Mouse (Mus musculus) brown adipose tissue, adult 24 weeks (tissue): ENCODE measurements around the gene Rcn1. TPM values are rescaled to one million over a fixed set of nuclear protein-coding genes. Genes with fewer than 3 reads are reported as not detected.

Experiments used
- H3K27ac ChIP-seq: fragments of 200-500 bp; replicated peaks from 2 replicates; pipeline ENCODE4 v1.5.1; 2012; ENCODE audit warnings: low read depth, mild to moderate bottlenecking, low read length
- H3K4me1 ChIP-seq: fragments of 200-500 bp; 2 replicates; pipeline ENCODE4 v1.6.1; 2012; ENCODE audit warnings: low read length, mixed read lengths; ENCODE audit not compliant: control insufficient read depth, insufficient read depth, insufficient read length
- H3K4me3 ChIP-seq: fragments of 200-500 bp; 2 replicates; pipeline ENCODE4 v1.5.1; 2012; ENCODE audit warnings: low read depth, mild to moderate bottlenecking, low read length, moderate library complexity; ENCODE audit not compliant: insufficient read depth
- polyA plus RNA-seq: library from polyadenylated mRNA; stranded (reverse); fragments of >200 nt; gene quantifications from 2 replicates; pipeline ENCODE4 v1.2.4, GENCODE M21; 2012; ENCODE audit not compliant: missing spikeins, insufficient read depth, insufficient read length

Rcn1 gene
- polyA plus RNA-seq, 1 experiment, result 5.2 TPM

GRCm38 (mm10) chr2:105409253-105409652, 10.1 kb upstream of the Rcn1 start:
- no peak overlapping the region for H3K4me3 ChIP-seq
- no peak overlapping the region for H3K27ac ChIP-seq
- H3K4me1 ChIP-seq, result no peaks in the 10 kb centered on the region

GRCm38 (mm10) chr2:105408511-105408910, 9.4 kb upstream of the Rcn1 start:
- no peak overlapping the region for H3K27ac ChIP-seq
- H3K4me1 ChIP-seq, result no peaks in the 10 kb centered on the region
- H3K4me3 ChIP-seq, result no peak overlapping the region

- H3K4me3 ChIP-seq, result no peak overlapping the region
- H3K27ac ChIP-seq, result no peak overlapping the region
- peaks cover 4% of the 10 kb centered on the region; the same call in 1 of the 2 replicates for H3K4me1 ChIP-seq
These were observed 3.1 kb upstream of the Rcn1 start for GRCm38 (mm10) chr2:105402180-105402579.

GRCm38 (mm10) chr2:105400558-105400957, 1.4 kb upstream of the Rcn1 start:
- Histone ChIP-seq H3K27ac (no peak overlapping the region), H3K4me1 (peaks cover 10% of the 10 kb centered on the region; the same call in 1 of the 2 replicates), H3K4me3 (no peak overlapping the region)

- H3K27ac ChIP-seq, result peak overlapping the region; percentile 57
- H3K4me1 ChIP-seq, result peaks cover 10% of the 10 kb centered on the region; the same call in 1 of the 2 replicates
- peak overlapping the region; percentile 79 for H3K4me3 ChIP-seq
These were observed 459 bp downstream of the Rcn1 start for GRCm38 (mm10) chr2:105398636-105399084.

GRCm38 (mm10) chr2:105397446-105398211, 1.5 kb downstream of the Rcn1 start:
- H3K4me3 ChIP-seq, result peak overlapping the region; percentile 79

GRCm38 (mm10) chr2:105396066-105396465, 3.1 kb downstream of the Rcn1 start:
- Histone ChIP-seq H3K27ac (no peak overlapping the region), H3K4me3 (no peak overlapping the region)

More at GRCm38 (mm10) chr2:105397446-105398211, 1.5 kb downstream of the Rcn1 start:
- Histone ChIP-seq H3K4me1 (peaks cover 10% of the 10 kb centered on the region; the same call in 1 of the 2 replicates), H3K27ac (no peak overlapping the region)

GRCm38 (mm10) chr2:105394375-105394774, 4.7 kb downstream of the Rcn1 start:
- Histone ChIP-seq H3K27ac (no peak overlapping the region), H3K4me3 (no peak overlapping the region), H3K4me1 (peaks cover 10% of the 10 kb centered on the region; the same call in 1 of the 2 replicates)

More at GRCm38 (mm10) chr2:105396066-105396465, 3.1 kb downstream of the Rcn1 start:
- peaks cover 10% of the 10 kb centered on the region; the same call in 1 of the 2 replicates for H3K4me1 ChIP-seq

- no peak overlapping the region for H3K27ac ChIP-seq
- no peak overlapping the region for H3K4me3 ChIP-seq
- peaks cover 9% of the 10 kb centered on the region; the same call in 1 of the 2 replicates for H3K4me1 ChIP-seq
These were observed 6.6 kb downstream of the Rcn1 start for GRCm38 (mm10) chr2:105392514-105392913.

- H3K4me1 ChIP-seq, result no peaks in the 10 kb centered on the region
- no peak overlapping the region for H3K4me3 ChIP-seq
- H3K27ac ChIP-seq, result no peak overlapping the region
These were observed 7.7 kb downstream of the Rcn1 start for GRCm38 (mm10) chr2:105391414-105391784.

- Histone ChIP-seq H3K4me1 (no peaks in the 10 kb centered on the region), H3K27ac (no peak overlapping the region)
These were observed 8.3 kb downstream of the Rcn1 start for GRCm38 (mm10) chr2:105390653-105391413.

GRCm38 (mm10) chr2:105389007-105389890, 9.9 kb downstream of the Rcn1 start:
- Histone ChIP-seq H3K27ac (no peak overlapping the region), H3K4me3 (no peak overlapping the region), H3K4me1 (no peaks in the 10 kb centered on the region)

More at GRCm38 (mm10) chr2:105390653-105391413, 8.3 kb downstream of the Rcn1 start:
- H3K4me3 ChIP-seq, result no peak overlapping the region

GRCm38 (mm10) chr2:105386418-105386817, 12.7 kb downstream of the Rcn1 start:
- no peak overlapping the region for H3K4me3 ChIP-seq
- no peaks in the 10 kb centered on the region for H3K4me1 ChIP-seq
- H3K27ac ChIP-seq, result no peak overlapping the region

- no peaks in the 10 kb centered on the region for H3K4me1 ChIP-seq
- H3K4me3 ChIP-seq, result no peak overlapping the region
- H3K27ac ChIP-seq, result no peak overlapping the region
These were observed 14.1 kb downstream of the Rcn1 start for GRCm38 (mm10) chr2:105384998-105385397.
